Mouse (Mus musculus) forebrain, embryonic 10.5 days (tissue): ENCODE results near the gene Safb2. TPM values are rescaled to one million over a fixed set of nuclear protein-coding genes. Genes with fewer than 3 reads are reported as not detected.

Experiments used
- DNase-seq: peaks from one replicate; pipeline ENCODE4 v3.0.0-alpha.2; 2017; ENCODE audit warnings: low spot score; ENCODE audit errors: extremely low spot score
- H3K27ac ChIP-seq: fragments of 300-500 bp; sonication (generic); 2 replicates; pipeline ENCODE4 v1.5.1; 2016; ENCODE audit warnings: mild to moderate bottlenecking
- H3K27me3 ChIP-seq: fragments of 300-500 bp; sonication (generic); 2 replicates; pipeline ENCODE4 v1.6.1; 2016; ENCODE audit warnings: mild to moderate bottlenecking; ENCODE audit not compliant: poor library complexity, severe bottlenecking
- H3K36me3 ChIP-seq: fragments of 300-500 bp; sonication (generic); replicated peaks from 2 replicates; pipeline ENCODE4 v1.6.1; 2016; ENCODE audit warnings: mild to moderate bottlenecking, moderate library complexity
- H3K4me1 ChIP-seq: fragments of 300-500 bp; sonication (generic); 2 replicates; pipeline ENCODE4 v1.6.1; 2016
- H3K4me3 ChIP-seq: fragments of 300-500 bp; sonication (generic); 2 replicates; pipeline ENCODE4 v1.5.1; 2016; ENCODE audit warnings: mild to moderate bottlenecking, moderate library complexity
- H3K9me3 ChIP-seq: fragments of 300-500 bp; sonication (generic); 2 replicates; pipeline ENCODE4 v1.6.1; 2016; ENCODE audit warnings: mild to moderate bottlenecking, moderate library complexity
- WGBS: fragments of 180-500 bp; shearing (Covaris S2); methylation state at CpG from one replicate; pipeline ENCODE4 v1.1.7; 2016; 5-methylcytosine and 5-hydroxymethylcytosine counted together
- polyA plus RNA-seq: library from polyadenylated mRNA; unstranded; fragments of >200 nt; fragmentation: Nextera tagmentation; extraction: Ambion mirVana; gene quantifications from 2 replicates; pipeline ENCODE4 v1.2.1, GENCODE M21; 2016

Safb2 gene
- polyA plus RNA-seq, 1 experiment from 2014 or later = 84.0 TPM

- Histone ChIP-seq H3K36me3 (peaks cover 93% of the 10 kb centered on the region), H3K27me3 (no peaks in the 10 kb centered on the region)
- 94% methylated on average over 9 of the region's 9 CpGs for WGBS
Measured at GRCm38 (mm10) chr17:56604070-56604380, 19.6 kb upstream of the Safb2 start.

GRCm38 (mm10) chr17:56603186-56604069 lies 19.0 kb upstream of the Safb2 start:
- Histone ChIP-seq H3K27me3 (no peaks in the 10 kb centered on the region), H3K36me3 (peaks cover 96% of the 10 kb centered on the region), H3K27ac (no peak overlapping the region), H3K4me3 (peak overlapping the region; percentile 7; the same call in 1 of the 2 replicates), H3K9me3 (no peaks in the 10 kb centered on the region), H3K4me1 (peaks cover 10% of the 10 kb centered on the region)
- DNase-seq = no peak
- 96% methylated on average over 28 of the region's 28 CpGs for WGBS

More at GRCm38 (mm10) chr17:56604070-56604380, 19.6 kb upstream of the Safb2 start:
- Histone ChIP-seq H3K4me3 (no peak overlapping the region), H3K4me1 (peaks cover 16% of the 10 kb centered on the region), H3K27ac (no peak overlapping the region), H3K9me3 (no peaks in the 10 kb centered on the region)
- no peak for DNase-seq

GRCm38 (mm10) chr17:56593527-56594271 lies 9.3 kb upstream of the Safb2 start:
- Histone ChIP-seq H3K4me1 (peaks cover 3% of the 10 kb centered on the region; the same call in 1 of the 2 replicates), H3K27me3 (no peaks in the 10 kb centered on the region), H3K36me3 (peaks cover 97% of the 10 kb centered on the region), H3K27ac (no peak overlapping the region), H3K9me3 (no peaks in the 10 kb centered on the region), H3K4me3 (no peak overlapping the region)
- DNase-seq = no peak
- WGBS = 98% methylated on average over 8 of the region's 8 CpGs

GRCm38 (mm10) chr17:56592553-56592952 lies 8.2 kb upstream of the Safb2 start:
- Histone ChIP-seq H3K9me3 (no peaks in the 10 kb centered on the region), H3K4me1 (peaks cover 9% of the 10 kb centered on the region), H3K27ac (no peak overlapping the region), H3K27me3 (no peaks in the 10 kb centered on the region), H3K36me3 (peaks cover 100% of the 10 kb centered on the region), H3K4me3 (no peak overlapping the region)
- DNase-seq = no peak

DNA sequence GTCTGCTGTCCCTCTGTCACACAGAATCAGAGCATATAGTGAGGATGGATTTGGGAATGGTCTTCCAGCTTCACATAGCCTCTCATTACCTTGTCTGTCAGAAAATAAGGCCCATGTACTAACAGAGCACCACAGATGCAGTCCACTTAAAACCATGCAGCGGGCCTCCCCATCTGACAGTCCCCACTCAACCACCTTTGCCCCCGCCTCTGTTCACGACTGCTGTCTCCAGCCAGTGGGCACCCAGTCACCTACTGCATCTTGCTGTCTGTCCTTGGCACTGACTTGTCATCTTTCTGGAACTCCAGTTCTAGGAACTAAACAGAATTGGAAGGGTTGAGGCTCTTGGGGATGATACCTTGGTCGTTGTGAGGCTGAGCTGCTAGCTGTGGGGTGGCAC lies 4.5 kb upstream of the Safb2 start:
- peaks cover 81% of the 10 kb centered on the region for H3K36me3 ChIP-seq
- no peak overlapping the region for H3K4me3 ChIP-seq
- H3K27me3 ChIP-seq = no peaks in the 10 kb centered on the region
- no peak for DNase-seq
- 96% methylated on average over 4 of the region's 4 CpGs for WGBS
- no peaks in the 10 kb centered on the region for H3K9me3 ChIP-seq
- H3K4me1 ChIP-seq = peaks cover 28% of the 10 kb centered on the region
- no peak overlapping the region for H3K27ac ChIP-seq

GRCm38 (mm10) chr17:56587773-56588172 lies 3.4 kb upstream of the Safb2 start:
- no peak for DNase-seq
- H3K27me3 ChIP-seq = no peaks in the 10 kb centered on the region
- H3K4me3 ChIP-seq = no peak overlapping the region
- peaks cover 38% of the 10 kb centered on the region for H3K4me1 ChIP-seq
- H3K9me3 ChIP-seq = no peaks in the 10 kb centered on the region
- WGBS = 92% methylated on average over 1 of the region's 1 CpGs
- no peak overlapping the region for H3K27ac ChIP-seq
- H3K36me3 ChIP-seq = peaks cover 74% of the 10 kb centered on the region

DNA sequence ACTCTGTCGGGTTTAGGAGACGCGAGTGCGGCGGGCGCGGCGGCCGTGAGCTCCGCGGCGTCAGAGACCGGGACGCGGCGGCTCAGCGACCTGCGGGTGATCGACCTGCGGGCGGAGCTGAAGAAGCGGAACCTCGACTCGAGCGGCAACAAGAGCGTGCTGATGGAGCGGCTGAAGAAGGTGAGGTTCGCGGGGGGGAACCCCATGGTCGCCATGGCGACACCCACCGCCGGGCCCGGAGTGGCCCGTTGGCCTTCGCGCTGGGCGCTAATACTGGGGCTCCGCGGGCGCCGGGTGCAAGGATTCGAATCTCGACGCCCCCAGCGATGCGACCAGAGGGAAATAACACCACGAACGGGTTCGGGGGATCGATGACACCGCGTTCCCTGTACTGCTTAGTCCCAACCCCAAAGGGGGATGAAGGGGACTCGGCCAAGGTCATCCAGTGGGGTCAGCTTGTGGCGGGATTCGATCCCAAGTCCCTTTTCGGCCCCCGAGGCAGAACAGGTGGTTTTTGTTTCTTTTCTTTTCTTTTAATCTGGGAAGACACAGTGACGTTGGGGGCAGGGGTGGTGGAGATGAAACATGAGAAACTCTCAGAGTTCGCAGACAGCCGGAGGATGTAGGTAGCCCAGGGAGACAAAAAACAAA lies 911 bp upstream of the Safb2 start:
- no peaks in the 10 kb centered on the region for H3K9me3 ChIP-seq
- under 1% methylated on average over 61 of the region's 61 CpGs for WGBS
- H3K27me3 ChIP-seq = no peaks in the 10 kb centered on the region
- peak overlapping the region; percentile 81 for H3K4me3 ChIP-seq
- peak overlapping the region; percentile 97 for H3K27ac ChIP-seq
- H3K36me3 ChIP-seq = peaks cover 74% of the 10 kb centered on the region
- DNase-seq = peak; percentile 47
- peaks cover 52% of the 10 kb centered on the region for H3K4me1 ChIP-seq

- Histone ChIP-seq H3K27me3 (no peaks in the 10 kb centered on the region), H3K9me3 (no peaks in the 10 kb centered on the region), H3K4me3 (peak overlapping the region; percentile 81), H3K4me1 (peaks cover 49% of the 10 kb centered on the region), H3K36me3 (peaks cover 74% of the 10 kb centered on the region), H3K27ac (peak overlapping the region; percentile 97)
- WGBS = 5% methylated on average over 33 of the region's 33 CpGs
- no peak for DNase-seq
Measured at GRCm38 (mm10) chr17:56583611-56584256, 651 bp downstream of the Safb2 start.

DNA sequence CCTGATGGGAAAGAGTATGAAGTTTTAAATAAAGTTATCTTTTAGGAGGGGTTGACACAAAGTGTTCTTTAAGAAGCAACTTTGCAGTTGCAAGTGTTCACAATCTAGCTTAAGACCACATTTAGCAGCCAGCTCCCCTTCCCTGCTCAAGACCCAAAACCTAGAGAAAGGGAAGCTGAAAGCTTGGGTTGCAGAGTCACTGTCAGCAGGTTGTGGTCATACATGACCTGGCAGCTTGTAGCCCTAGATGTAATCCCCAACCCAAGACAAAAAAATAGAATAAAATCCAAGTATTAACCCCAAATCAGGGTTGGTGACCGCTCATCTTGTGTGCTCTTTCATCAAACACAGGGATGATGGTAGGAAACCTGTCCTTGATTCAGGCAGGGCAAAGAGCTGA lies 1.3 kb downstream of the Safb2 start:
- peaks cover 48% of the 10 kb centered on the region for H3K4me1 ChIP-seq
- H3K9me3 ChIP-seq = no peaks in the 10 kb centered on the region
- no peak for DNase-seq
- peak overlapping the region; percentile 97 for H3K27ac ChIP-seq
- H3K36me3 ChIP-seq = peaks cover 74% of the 10 kb centered on the region
- H3K27me3 ChIP-seq = no peaks in the 10 kb centered on the region
- WGBS = 81% methylated on average over 1 of the region's 1 CpGs
- peak overlapping the region; percentile 81 for H3K4me3 ChIP-seq

- no peaks in the 10 kb centered on the region for H3K4me1 ChIP-seq
- DNase-seq = no peak
- no peak overlapping the region for H3K27ac ChIP-seq
- WGBS = 96% methylated on average over 3 of the region's 3 CpGs
- no peak overlapping the region for H3K4me3 ChIP-seq
- peaks cover 96% of the 10 kb centered on the region for H3K36me3 ChIP-seq
- no peaks in the 10 kb centered on the region for H3K27me3 ChIP-seq
- H3K9me3 ChIP-seq = no peaks in the 10 kb centered on the region
Measured at GRCm38 (mm10) chr17:56572939-56573338, 11.4 kb downstream of the Safb2 start.

- H3K9me3 ChIP-seq = no peaks in the 10 kb centered on the region
- no peak for DNase-seq
- peaks cover 96% of the 10 kb centered on the region for H3K36me3 ChIP-seq
- H3K4me3 ChIP-seq = no peak overlapping the region
- H3K27ac ChIP-seq = no peak overlapping the region
- WGBS = 86% methylated on average over 1 of the region's 1 CpGs
- no peaks in the 10 kb centered on the region for H3K4me1 ChIP-seq
- H3K27me3 ChIP-seq = no peaks in the 10 kb centered on the region
Measured at GRCm38 (mm10) chr17:56572154-56572553, 12.2 kb downstream of the Safb2 start.

DNA sequence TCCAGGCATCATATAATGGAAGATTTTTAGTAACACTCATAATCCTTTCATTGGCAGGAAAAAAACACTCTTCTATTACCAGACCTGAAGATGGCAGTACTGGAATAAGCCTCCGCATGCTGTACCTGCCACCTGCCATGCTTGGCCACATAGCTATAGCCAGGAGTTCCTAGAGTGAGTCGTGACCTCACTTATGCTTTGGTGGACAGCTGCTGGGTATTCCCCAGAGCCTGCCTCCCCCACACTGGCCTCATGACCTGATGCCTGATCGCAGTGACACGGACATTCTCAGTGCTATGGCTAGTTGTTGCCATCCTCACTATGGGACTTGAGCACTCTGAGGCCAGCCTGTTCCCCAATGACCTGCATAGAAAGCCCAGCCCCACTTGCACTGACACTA lies 14.1 kb downstream of the Safb2 start:
- Histone ChIP-seq H3K9me3 (no peaks in the 10 kb centered on the region), H3K27ac (no peak overlapping the region), H3K4me3 (no peak overlapping the region), H3K27me3 (no peaks in the 10 kb centered on the region), H3K36me3 (peaks cover 99% of the 10 kb centered on the region), H3K4me1 (no peaks in the 10 kb centered on the region)
- DNase-seq = no peak
- 97% methylated on average over 4 of the region's 4 CpGs for WGBS
